Mouse (Mus musculus): ENCODE results near the gene Vrk1. TPM values are rescaled to one million over a fixed set of nuclear protein-coding genes. Genes with fewer than 3 reads are reported as not detected.

The Vrk1 gene
- total RNA-seq, 2 experiments from 2014 or later = 12.4 to 14.9 TPM

GRCm38 (mm10) chr12:105993356-105993755 lies 16.7 kb upstream of the Vrk1 start:
- intact Hi-C loops (cut with DNase I) = no loop called here
- no peak for DNase-seq (ENCODE audit: low spot score in 2 of 2)

DNA sequence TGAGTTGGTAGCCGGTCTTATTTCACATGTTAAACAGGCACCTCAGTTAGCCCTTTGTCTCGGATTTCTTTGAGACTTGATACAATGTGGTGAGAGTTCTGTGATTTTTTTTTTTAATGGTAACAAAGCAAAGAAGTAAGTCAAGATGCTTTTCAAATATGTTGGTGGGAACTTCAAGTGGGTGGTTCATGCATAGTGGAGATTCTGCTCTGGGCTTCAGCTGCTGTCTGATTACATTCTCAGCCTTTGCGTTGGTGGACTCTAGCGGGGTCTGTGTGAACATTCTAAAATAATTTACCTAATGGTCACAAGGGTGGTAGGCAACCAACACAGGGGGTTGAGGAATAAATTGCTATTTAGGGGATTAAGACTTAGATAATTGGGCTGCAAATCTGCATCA lies 14.1 kb upstream of the Vrk1 start:
- peak; percentile 24 to 58 for DNase-seq (ENCODE audit: low spot score in 2 of 2)
- intact Hi-C loops (cut with DNase I) = no loop called here

DNA sequence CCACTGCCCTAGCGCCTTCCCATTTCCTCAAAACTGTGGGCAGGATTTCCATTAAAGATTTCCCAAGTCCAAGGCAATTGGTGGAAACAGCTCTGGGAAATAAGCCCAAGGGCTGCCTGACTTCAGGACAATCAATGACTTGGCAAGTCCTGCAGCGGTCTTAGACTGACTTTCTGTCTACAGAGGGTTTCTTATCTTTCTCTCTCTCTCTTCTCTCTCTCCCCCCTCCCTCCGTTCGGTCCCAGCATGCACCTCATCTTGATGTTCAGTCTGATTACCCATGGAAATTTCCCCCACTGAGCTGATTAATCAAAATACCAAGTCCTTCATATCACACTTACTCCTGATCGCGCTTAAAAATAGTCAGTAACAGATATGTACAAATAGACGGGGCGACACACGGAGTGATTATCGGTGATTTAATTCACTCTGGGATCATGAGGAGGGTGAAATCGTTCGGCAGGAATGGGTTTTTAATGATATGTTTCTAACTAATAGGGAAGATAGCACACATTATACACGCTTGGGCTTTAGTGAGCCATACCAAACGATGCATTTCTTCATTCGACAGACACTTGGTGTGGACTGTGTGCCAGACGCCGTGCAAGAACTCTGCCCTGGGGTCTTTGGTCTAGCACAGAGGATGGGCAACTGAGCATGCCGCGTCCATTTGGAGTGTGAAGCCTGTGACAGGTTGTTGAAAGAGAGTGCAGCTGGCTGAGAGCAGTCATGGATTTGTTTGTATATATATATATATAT lies 12.8 kb upstream of the Vrk1 start:
- no peak for DNase-seq (ENCODE audit: low spot score in 2 of 2)
- intact Hi-C loops (cut with DNase I) = no loop called here

DNA sequence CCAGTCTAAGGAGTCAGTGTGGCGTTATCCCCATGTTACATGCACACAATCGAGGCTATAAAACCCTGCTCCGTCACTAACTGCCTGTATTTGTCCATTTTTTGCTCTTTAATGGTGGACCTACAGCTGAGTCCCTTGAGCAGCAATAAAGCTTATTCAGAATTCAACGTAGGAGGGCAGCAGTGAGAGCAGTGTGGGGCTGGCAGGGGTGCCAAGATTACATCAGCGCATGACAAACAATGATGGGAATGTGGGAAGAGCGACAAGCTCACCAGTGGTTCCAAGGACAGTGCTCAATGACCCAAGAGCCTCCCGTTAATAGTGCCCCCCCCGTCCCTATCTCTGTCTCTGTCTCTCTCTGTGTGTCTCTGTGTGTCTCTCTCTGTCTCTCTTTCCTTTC lies 8.3 kb upstream of the Vrk1 start:
- no peak for DNase-seq (ENCODE audit: low spot score in 2 of 2)
- intact Hi-C loops (cut with DNase I) = no loop called here

GRCm38 (mm10) chr12:106004719-106005118 lies 5.3 kb upstream of the Vrk1 start:
- intact Hi-C loops (cut with DNase I) = no loop called here
- no peak for DNase-seq (ENCODE audit: low spot score in 2 of 2)

- no peak for DNase-seq (ENCODE audit: low spot score in 2 of 2)
- intact Hi-C loops (cut with DNase I) = no loop called here
These were observed 3.8 kb upstream of the Vrk1 start for GRCm38 (mm10) chr12:106006218-106006617.

GRCm38 (mm10) chr12:106008348-106009050 lies 1.5 kb upstream of the Vrk1 start:
- peak; percentile 73 to 92 for DNase-seq (ENCODE audit: low spot score in 2 of 2)
- intact Hi-C loops (cut with DNase I) = no loop called here

- intact Hi-C loops (cut with DNase I) = no loop called here
- DNase-seq (ENCODE audit: low spot score in 2 of 2) = no peak
These were observed 732 bp upstream of the Vrk1 start for GRCm38 (mm10) chr12:106009122-106009870.

GRCm38 (mm10) chr12:106012161-106012560 lies 2.1 kb downstream of the Vrk1 start:
- no peak for DNase-seq (ENCODE audit: low spot score in 2 of 2)
- intact Hi-C loops (cut with DNase I) = no loop called here

DNA sequence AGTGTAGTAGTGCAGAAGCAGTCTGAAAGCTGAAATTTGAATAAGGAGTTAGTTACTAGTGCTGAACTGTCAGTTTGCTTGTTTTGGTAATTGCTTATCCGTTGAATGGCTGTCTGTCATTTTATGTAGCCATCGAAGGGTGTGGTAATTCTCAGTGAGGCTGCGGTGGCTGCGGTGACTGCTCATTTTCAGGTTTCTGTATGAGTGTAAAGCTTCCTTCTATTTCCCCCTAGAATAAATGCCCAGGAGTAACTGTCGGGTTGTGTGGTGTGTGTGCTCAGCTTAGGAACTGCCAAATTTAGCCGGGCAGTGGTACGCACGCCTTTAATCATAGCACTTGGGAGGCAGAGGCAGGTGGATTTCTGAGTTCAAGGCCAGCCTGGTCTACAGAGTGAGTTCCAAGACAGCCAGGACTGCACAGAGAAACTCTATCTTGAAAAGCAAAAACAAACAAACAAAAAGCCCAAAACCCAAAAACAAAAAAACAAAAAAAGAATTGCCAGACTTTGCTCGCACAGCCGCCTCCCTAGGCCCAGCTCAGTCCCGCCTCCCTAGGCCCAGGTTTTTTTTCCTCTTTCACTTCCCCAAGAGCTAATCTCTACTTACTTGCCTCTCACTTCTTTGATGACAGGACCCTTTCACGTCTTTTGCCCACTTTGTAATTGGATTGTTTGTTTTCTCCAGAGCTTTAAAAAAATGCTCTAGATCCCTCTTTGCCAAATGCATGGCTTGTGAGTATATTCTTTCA lies 6.4 kb downstream of the Vrk1 start:
- no peak for DNase-seq (ENCODE audit: low spot score in 2 of 2)
- intact Hi-C loops (cut with DNase I) = no loop called here

DNA sequence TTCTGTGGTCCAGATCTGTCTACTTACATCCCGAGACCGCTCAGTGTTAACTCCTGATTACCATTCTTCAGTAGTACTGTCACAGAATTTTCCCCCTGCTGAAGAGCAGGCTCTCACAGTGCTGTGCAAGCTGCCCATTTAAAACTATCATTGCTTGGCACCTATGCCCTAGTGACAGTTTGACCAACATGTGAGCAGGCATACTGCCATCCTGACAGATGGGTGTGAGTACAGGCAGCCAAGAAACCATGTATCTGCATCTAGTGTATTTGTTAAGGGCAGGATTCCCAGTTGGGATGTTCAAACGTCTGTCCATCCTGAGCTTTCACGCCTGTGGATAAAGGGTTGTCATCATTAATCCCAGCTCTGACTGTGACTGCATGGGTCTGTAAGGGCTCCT lies 10.0 kb downstream of the Vrk1 start:
- DNase-seq (ENCODE audit: low spot score in 2 of 2) = no peak
- intact Hi-C loops (cut with DNase I) = no loop called here

GRCm38 (mm10) chr12:106023652-106024051 lies 13.6 kb downstream of the Vrk1 start:
- DNase-seq (ENCODE audit: low spot score in 2 of 2) = no peak
- intact Hi-C loops (cut with DNase I) = no loop called here

GRCm38 (mm10) chr12:106025416-106025815 lies 15.4 kb downstream of the Vrk1 start:
- DNase-seq (ENCODE audit: low spot score in 2 of 2) = no peak
- intact Hi-C loops (cut with DNase I) = no loop called here

DNA sequence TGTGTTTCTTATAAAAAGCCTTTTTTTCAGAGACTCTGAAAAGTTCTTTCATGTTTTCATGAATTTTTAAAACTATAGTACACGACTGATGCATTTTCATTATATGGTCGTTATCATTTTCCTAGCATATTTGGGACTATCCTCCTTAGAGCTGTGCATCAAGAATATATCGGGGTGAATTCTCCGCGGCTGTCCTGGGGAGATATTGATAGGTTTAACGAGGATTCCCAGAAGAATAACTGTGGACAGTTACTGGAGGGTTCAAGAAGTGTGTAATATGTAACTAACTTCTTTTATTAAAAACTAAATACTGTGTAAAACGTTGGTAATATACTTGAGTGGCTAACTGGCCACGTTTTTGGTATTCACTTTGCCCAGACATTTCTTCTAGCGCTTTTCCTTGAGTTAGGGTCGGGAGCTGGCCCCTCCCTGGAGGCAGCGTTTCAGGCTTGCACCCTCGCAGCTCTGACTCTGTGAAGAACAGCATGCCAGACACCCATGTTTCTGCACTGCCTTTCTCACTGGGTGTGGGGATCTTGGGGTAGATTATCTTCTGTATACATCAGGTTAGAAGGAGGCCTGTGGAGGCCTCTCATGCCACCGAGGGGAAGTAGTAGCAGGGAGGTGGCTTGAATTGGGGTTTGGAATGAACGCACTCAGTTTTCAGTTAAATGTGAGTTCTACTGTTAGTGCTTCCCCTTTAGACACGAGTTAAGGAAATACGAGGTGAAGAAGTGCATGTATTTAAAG lies 16.5 kb downstream of the Vrk1 start:
- intact Hi-C loops (cut with DNase I) = no loop called here
- no peak for DNase-seq (ENCODE audit: low spot score in 2 of 2)

DNA sequence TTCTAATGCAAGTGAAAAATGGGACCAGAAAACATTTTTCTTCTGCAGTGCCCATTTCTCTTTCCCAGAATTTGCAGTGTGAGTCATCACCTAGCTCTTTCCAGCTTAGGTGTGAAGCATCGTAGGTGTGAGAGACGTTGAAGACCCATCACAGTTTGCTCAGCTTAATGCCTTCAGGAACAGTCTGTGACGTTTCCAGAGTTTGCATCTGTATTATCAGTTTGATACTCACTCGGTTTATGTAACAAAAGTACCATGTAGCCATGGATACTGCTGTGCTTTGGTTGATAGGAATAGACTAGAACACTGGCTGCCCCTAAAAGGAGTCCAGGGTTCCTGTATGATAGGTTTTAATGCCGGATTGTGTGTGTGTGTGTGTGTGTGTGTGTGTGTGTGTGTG lies 17.3 kb downstream of the Vrk1 start:
- DNase-seq (ENCODE audit: low spot score in 2 of 2) = peak in 1 of 2 experiments; percentile 43
- intact Hi-C loops (cut with DNase I) = no loop called here

DNA sequence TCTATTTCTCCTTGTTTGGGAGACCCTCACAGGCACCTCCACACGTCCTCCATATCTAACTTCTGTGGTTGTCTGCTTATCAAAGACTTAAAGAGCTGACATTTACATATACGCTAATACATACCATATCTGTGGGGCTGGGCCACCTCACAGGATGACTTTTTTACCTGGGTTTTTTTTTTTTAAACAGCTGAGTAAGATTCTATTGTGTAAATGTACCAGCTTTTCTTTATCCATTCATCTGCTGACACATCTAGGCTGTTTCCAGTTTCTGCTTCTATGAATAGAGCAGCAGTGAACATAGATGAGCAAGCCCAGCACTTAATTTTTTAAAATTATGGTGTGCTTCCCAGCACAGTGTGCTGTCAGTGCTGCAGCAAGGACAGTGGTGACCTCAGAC lies 19.6 kb downstream of the Vrk1 start:
- no peak for DNase-seq (ENCODE audit: low spot score in 2 of 2)
- intact Hi-C loops (cut with DNase I) = no loop called here

- intact Hi-C loops (cut with DNase I) = no loop called here
These were observed 20.2 kb downstream of the Vrk1 start for GRCm38 (mm10) chr12:106030146-106030745.

DNA sequence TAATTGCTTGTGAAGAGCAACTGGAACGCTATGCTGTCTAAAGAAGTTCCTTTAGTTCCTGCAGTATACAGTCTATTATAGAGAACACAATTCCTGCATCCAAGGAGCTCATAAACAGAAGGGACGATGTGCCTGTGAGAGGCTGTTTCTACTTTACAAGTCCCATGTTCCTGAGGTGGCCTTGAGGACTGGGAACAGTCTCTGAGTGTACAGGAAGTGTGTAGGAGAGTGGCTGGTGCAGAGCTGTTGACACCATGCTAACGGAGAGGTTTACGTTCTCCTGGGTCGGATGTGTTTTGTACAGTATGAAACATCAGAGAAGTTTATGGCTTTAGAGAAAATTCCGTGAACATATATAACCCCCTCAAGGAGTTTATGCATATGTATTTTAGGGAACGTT lies 20.8 kb downstream of the Vrk1 start:
- no peak for DNase-seq (ENCODE audit: low spot score in 2 of 2)
- intact Hi-C loops (cut with DNase I) = no loop called here

More at GRCm38 (mm10) chr12:106030146-106030745, 20.2 kb downstream of the Vrk1 start:
- DNase-seq (ENCODE audit: low spot score in 2 of 2) = no peak

GRCm38 (mm10) chr12:106031916-106032315 lies 21.9 kb downstream of the Vrk1 start:
- intact Hi-C loops (cut with DNase I) = no loop called here
- no peak for DNase-seq (ENCODE audit: low spot score in 2 of 2)

Data from left cerebral cortex, postnatal 14 days (tissue).